Mouse (Mus musculus): ENCODE measurements around the gene Btbd3. TPM values are rescaled to one million over a fixed set of nuclear protein-coding genes. Genes with fewer than 3 reads are reported as not detected.

The Btbd3 gene
- polyA plus RNA-seq, 1 experiment from 2014 or later = 2.2 TPM

DNA sequence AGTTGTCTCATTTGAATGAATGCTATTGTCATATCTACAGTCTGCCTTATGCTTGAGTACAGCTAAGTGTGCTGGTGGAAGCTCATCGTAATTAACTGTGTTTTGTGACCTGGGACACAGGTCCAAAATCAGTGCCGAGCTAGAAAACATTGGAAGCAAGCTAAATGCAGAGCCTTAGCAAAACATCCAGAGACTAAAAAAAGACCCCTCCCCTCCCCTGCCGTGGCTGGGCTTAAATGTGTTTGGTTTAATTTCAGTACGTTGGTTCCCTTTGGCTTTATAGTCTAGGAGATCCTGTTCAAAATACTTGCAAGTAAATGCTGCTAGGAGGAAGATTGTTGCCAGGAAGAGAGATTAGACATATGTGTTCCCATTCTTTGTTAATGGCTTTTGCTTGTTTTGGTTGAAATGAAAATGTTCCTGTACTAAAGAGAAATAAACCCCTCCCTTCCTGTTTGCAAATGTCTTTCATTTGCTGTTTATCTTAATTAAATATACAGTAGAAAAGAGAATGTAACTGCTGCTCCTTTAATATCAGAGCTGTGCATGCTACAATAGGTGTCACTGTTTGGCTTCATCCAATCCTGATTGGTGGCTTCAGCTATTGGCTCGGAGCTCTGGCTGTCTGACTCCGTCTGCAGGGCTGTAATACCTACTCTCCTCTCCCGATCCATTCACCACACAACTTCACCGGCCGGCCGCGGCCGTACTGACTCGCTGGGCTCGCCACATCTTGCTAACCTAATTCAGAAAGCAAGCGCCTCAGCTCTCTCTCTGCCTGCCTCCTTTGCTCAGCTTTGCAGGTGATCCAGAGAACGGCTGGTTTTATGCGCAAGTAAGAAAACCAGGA is 21.7 kb downstream of the Btbd3 start:
- H3K4me2 ChIP-seq (ENCODE audit: low read depth, low read length) = peak overlapping the region; percentile 68
- peaks cover 11% of the 10 kb centered on the region for H3K4me1 ChIP-seq (ENCODE audit: insufficient read depth)
- H3K9ac ChIP-seq (replicated peaks) = 0 out of 2 replicates have a peak overlapping the region, but pooled peaks have one; percentile 30
- H3K36me3 ChIP-seq (replicated peaks; ENCODE audit: insufficient read depth, low read length) = no peaks in the 10 kb centered on the region
- 34% methylated on average over 17 of the region's 17 CpGs for WGBS (ENCODE audit: insufficient replicate concordance)
- ATAC-seq = peak; percentile 89
- peak overlapping the region; percentile 34 for H3K27ac ChIP-seq (ENCODE audit: low read depth)
- peak; percentile 58 for DNase-seq
- peak overlapping the region; percentile 39 for H3K4me3 ChIP-seq (ENCODE audit: low read depth, low read length)
- no peaks in the 10 kb centered on the region for H3K9me3 ChIP-seq (ENCODE audit: low read length)
- TF ChIP-seq EP300 (IDR thresholded peaks at IDR 0.05; ENCODE audit: low read depth) = no peak
- TF ChIP-seq CTCF (IDR thresholded peaks at IDR 0.05; ENCODE audit: low read depth) = no peak
- H3K27me3 ChIP-seq (ENCODE audit: insufficient read depth, low read length) = no peaks in the 10 kb centered on the region

DNA sequence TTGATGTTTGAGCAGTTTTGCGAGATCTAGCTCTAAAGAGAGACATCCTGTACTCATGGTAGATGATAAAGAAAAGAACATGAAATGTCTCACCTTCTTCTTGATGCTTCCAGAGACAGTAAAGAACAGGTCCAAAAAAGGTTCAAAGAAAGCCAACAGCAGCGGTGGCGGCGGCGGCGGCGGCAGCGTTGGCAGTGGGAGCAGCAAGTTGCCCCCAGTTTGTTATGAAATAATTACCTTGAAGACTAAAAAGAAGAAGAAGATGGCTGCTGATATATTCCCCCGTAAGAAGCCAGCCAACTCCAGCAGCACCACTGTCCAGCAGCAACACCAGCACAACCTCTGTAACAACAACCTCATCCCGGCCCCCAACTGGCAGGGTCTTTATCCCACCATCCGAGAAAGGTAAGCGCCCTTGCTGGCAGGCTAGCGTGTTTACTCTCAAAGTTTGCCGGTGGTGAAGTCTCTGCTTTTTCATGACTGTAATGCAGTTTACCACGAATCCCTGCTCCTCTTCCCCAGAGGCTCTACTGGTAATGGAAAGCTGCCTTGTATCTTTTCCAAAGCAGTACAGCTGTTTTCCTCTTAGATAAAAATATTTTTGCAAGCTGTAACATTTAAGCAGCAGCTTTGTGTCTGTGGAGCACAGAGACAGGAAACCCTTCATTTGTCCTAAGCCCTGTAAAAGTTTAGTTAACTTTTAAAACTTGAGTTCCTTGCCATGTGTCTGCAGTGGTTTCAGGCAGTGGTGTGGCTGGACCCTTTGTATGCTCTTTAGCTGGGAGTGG is 22.7 kb downstream of the Btbd3 start:
- WGBS (ENCODE audit: insufficient replicate concordance) = 68% methylated on average over 15 of the region's 15 CpGs
- no peak for TF ChIP-seq EP300 (IDR thresholded peaks at IDR 0.05; ENCODE audit: low read depth)
- no peak for TF ChIP-seq CTCF (IDR thresholded peaks at IDR 0.05; ENCODE audit: low read depth)
- H3K27me3 ChIP-seq (ENCODE audit: insufficient read depth, low read length) = no peaks in the 10 kb centered on the region
- H3K27ac ChIP-seq (ENCODE audit: low read depth) = peak overlapping the region; percentile 51; the same call in 1 of the 2 replicates
- H3K9me3 ChIP-seq (ENCODE audit: low read length) = no peaks in the 10 kb centered on the region
- ATAC-seq = no peak
- peak overlapping the region; percentile 30 for H3K9ac ChIP-seq (replicated peaks)
- no peaks in the 10 kb centered on the region for H3K36me3 ChIP-seq (replicated peaks; ENCODE audit: insufficient read depth, low read length)
- peaks cover 5% of the 10 kb centered on the region for H3K4me1 ChIP-seq (ENCODE audit: insufficient read depth)
- peak overlapping the region; percentile 68 for H3K4me2 ChIP-seq (ENCODE audit: low read depth, low read length)
- no peak for DNase-seq
- H3K4me3 ChIP-seq (ENCODE audit: low read depth, low read length) = peak overlapping the region; percentile 39

DNA sequence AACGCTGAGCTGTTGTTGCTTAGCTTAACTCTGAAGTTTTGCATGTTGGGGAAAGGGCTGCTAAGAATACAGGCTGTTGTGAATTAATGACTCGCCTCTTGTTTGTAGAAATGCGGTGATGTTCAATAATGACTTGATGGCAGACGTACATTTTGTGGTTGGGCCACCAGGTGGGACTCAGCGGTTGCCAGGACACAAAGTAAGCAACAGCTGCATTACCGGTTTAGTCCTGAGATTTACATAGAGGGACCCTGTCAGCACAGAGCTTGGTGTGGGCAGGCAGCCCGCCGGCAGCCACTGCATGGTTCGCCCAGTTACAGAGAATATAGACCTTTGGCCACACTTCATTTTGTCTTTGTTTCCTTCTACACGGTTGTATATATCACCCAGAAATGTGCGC is 23.3 kb downstream of the Btbd3 start:
- DNase-seq = no peak

DNA sequence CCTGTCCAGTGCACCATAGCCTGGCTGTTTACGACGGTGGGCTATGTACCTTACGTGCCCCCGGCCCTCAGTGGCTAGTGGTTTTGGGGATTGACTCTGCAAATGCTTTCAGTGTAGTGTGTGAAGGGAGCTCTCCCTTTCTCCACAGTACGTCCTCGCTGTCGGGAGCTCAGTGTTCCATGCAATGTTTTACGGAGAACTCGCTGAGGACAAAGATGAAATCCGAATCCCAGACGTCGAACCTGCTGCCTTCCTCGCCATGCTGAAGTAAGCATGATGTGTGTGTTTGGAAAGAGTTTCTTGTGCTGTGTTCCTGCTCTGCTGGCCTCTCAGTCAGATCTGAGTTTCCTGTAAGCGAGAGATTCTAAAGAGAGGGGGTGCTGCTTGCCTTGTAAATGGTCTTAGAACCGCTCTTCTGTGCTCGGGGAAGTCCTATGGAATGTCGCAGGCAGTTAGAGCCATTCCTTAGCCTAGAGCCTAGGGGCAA is 23.9 kb downstream of the Btbd3 start:
- Histone ChIP-seq H3K27ac (ENCODE audit: low read depth) (no peak overlapping the region), H3K9me3 (ENCODE audit: low read length) (no peaks in the 10 kb centered on the region), H3K4me3 (ENCODE audit: low read depth, low read length) (peak overlapping the region; percentile 39), H3K4me2 (ENCODE audit: low read depth, low read length) (peak overlapping the region; percentile 18; the same call in 1 of the 2 replicates), H3K27me3 (ENCODE audit: insufficient read depth, low read length) (no peaks in the 10 kb centered on the region), H3K9ac (replicated peaks) (no peak overlapping the region), H3K4me1 (ENCODE audit: insufficient read depth) (peaks cover 4% of the 10 kb centered on the region), H3K36me3 (replicated peaks; ENCODE audit: insufficient read depth, low read length) (no peaks in the 10 kb centered on the region)
- 80% methylated on average over 17 of the region's 17 CpGs for WGBS (ENCODE audit: insufficient replicate concordance)
- TF ChIP-seq EP300 (IDR thresholded peaks at IDR 0.05; ENCODE audit: low read depth) (no peak), CTCF (IDR thresholded peaks at IDR 0.05; ENCODE audit: low read depth) (peak; percentile 28)
- DNase-seq (no peak), ATAC-seq (no peak)

More for the DNA sequence above, 23.3 kb downstream of the Btbd3 start:
- Histone ChIP-seq H3K27me3 (ENCODE audit: insufficient read depth, low read length) (no peaks in the 10 kb centered on the region), H3K4me1 (ENCODE audit: insufficient read depth) (peaks cover 4% of the 10 kb centered on the region), H3K27ac (ENCODE audit: low read depth) (no peak overlapping the region), H3K36me3 (replicated peaks; ENCODE audit: insufficient read depth, low read length) (no peaks in the 10 kb centered on the region), H3K4me3 (ENCODE audit: low read depth, low read length) (peak overlapping the region; percentile 39; the same call in 1 of the 2 replicates), H3K4me2 (ENCODE audit: low read depth, low read length) (peak overlapping the region; percentile 16; the same call in 1 of the 2 replicates), H3K9ac (replicated peaks) (no peak overlapping the region), H3K9me3 (ENCODE audit: low read length) (no peaks in the 10 kb centered on the region)
- 61% methylated on average over 11 of the region's 11 CpGs for WGBS (ENCODE audit: insufficient replicate concordance)
- no peak for ATAC-seq
- TF ChIP-seq CTCF (IDR thresholded peaks at IDR 0.05; ENCODE audit: low read depth) = 0 out of 2 replicates have a peak, but pooled peaks have one; percentile 3
- TF ChIP-seq EP300 (IDR thresholded peaks at IDR 0.05; ENCODE audit: low read depth) = no peak

DNA sequence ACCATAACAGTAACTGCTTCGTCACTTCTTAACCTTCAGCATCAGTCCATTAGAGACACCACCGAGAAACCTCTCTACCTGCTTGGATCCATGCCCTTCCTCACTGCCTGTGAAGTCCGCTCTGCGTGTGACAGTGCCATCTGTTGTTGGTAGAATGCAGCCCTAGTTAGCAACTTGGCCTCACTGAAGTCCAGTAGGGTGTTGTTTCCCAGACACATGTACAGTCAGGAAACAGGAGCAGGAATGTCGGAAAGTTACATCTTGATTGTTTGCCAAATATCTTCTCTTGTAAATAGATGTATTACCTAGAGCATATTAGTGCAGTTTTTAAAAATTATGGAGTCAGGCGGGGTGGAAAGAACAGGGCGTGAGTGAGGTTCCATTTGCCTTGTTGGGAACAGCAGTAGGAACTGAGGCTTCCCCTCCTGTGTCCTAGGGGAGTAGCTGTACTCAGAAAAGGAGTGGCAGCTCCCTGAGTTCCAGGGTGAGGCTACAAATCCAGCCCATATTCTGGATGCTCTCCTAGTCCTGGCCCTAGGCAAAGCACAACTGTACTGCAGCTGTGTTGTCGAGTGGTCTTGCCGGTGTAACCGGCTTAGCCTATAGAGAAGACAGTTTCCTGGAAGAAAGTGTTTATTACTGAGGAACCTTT is 25.3 kb downstream of the Btbd3 start:
- DNase-seq (no peak), ATAC-seq (no peak)
- Histone ChIP-seq H3K9ac (replicated peaks) (no peak overlapping the region), H3K9me3 (ENCODE audit: low read length) (no peaks in the 10 kb centered on the region), H3K27ac (ENCODE audit: low read depth) (no peak overlapping the region), H3K4me1 (ENCODE audit: insufficient read depth) (peaks cover 4% of the 10 kb centered on the region), H3K4me3 (ENCODE audit: low read depth, low read length) (no peak overlapping the region), H3K36me3 (replicated peaks; ENCODE audit: insufficient read depth, low read length) (no peaks in the 10 kb centered on the region), H3K27me3 (ENCODE audit: insufficient read depth, low read length) (no peaks in the 10 kb centered on the region), H3K4me2 (ENCODE audit: low read depth, low read length) (no peak overlapping the region)
- TF ChIP-seq CTCF (IDR thresholded peaks at IDR 0.05; ENCODE audit: low read depth) (peak; percentile 30), EP300 (IDR thresholded peaks at IDR 0.05; ENCODE audit: low read depth) (no peak)
- WGBS (ENCODE audit: insufficient replicate concordance) = 86% methylated on average over 10 of the region's 10 CpGs

Data from liver, postnatal 0 days (tissue).